Mouse (Mus musculus) neural tube, embryonic 14.5 days (tissue): ENCODE data around the gene Cyp2d22. TPM values are rescaled to one million over a fixed set of nuclear protein-coding genes. Genes with fewer than 3 reads are reported as not detected.

Experiments
- ATAC-seq: fragments of 200-750 bp; cut with Nextera tagmentation; 2 replicates; pipeline ENCODE4 v1.8.0; 2017; ENCODE audit warnings: low read depth, mild to moderate bottlenecking, moderate TSS enrichment, moderate library complexity
- H3K27ac ChIP-seq: fragments of 300-500 bp; sonication (generic); 2 replicates; pipeline ENCODE4 v1.5.1; 2014; ENCODE audit warnings: low read depth, mild to moderate bottlenecking, control low read depth, low read length, moderate library complexity, mixed read lengths
- H3K27me3 ChIP-seq: fragments of 300-500 bp; sonication (generic); 2 replicates; pipeline ENCODE4 v1.6.1; 2014; ENCODE audit warnings: low read length; ENCODE audit not compliant: control insufficient read depth, insufficient read depth
- H3K36me3 ChIP-seq: fragments of 300-500 bp; sonication (generic); 2 replicates; pipeline ENCODE4 v1.6.1; 2014; ENCODE audit warnings: low read length, mixed read lengths; ENCODE audit not compliant: control insufficient read depth, insufficient read depth
- H3K4me1 ChIP-seq: fragments of 300-500 bp; sonication (generic); 2 replicates; pipeline ENCODE4 v1.6.1; 2014; ENCODE audit warnings: low read length; ENCODE audit not compliant: control insufficient read depth, insufficient read depth
- H3K4me2 ChIP-seq: fragments of 300-500 bp; sonication (generic); 2 replicates; pipeline ENCODE4 v1.6.1; 2014; ENCODE audit warnings: mild to moderate bottlenecking, low read depth, low read length, control low read depth
- H3K4me3 ChIP-seq: fragments of 300-500 bp; sonication (generic); 2 replicates; pipeline ENCODE4 v1.5.1; 2014; ENCODE audit warnings: low read depth, low read length, control low read depth, mixed read lengths
- H3K9ac ChIP-seq: fragments of 300-500 bp; sonication (generic); replicated peaks from 2 replicates; pipeline ENCODE4 v1.6.1; 2014; ENCODE audit warnings: low read depth, mild to moderate bottlenecking, control low read depth, low read length, mixed read lengths
- H3K9me3 ChIP-seq: fragments of 300-500 bp; sonication (generic); 2 replicates; pipeline ENCODE4 v1.6.1; 2016; ENCODE audit warnings: low read length; ENCODE audit not compliant: control insufficient read depth
- WGBS: fragments of 180-500 bp; shearing (Covaris S2); extraction: QIAGEN DNeasy Blood & Tissue Kit; methylation state at CpG from one replicate; pipeline ENCODE4 v1.1.7; 2014; 5-methylcytosine and 5-hydroxymethylcytosine counted together
- polyA plus RNA-seq: library from polyadenylated mRNA; unstranded; fragments of >200 nt; fragmentation: Nextera tagmentation; extraction: Ambion mirVana; gene quantifications from 2 replicates; pipeline ENCODE4 v1.2.1, GENCODE M21; 2014

Cyp2d22 gene
- polyA plus RNA-seq, 1 experiment from 2014 or later = 0.99 TPM

DNA sequence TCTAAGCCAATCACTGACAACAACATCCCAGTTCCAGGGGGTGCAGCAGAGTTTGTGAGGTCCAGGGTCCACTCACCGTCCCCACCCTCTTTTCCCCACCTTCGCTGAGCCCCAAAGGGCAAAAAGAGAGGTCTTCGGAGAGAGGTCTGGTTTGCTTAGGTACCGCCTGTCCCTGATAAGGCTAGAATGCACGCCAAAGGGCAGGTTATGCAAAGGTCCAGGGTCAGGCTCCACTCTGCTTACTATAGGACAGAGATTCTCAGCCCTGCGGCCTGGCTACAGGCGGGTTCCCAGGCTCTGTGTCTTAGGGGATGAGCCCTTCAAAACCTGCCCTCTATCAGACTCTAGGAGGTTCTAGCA is 569 bp downstream of the Cyp2d22 start:
- Histone ChIP-seq H3K9ac (0 out of 2 replicates have a peak overlapping the region, but pooled peaks have one; percentile 41), H3K27me3 (no peaks in the 10 kb centered on the region), H3K27ac (no peak overlapping the region), H3K36me3 (no peaks in the 10 kb centered on the region), H3K9me3 (no peaks in the 10 kb centered on the region), H3K4me2 (peak overlapping the region; percentile 52; the same call in 1 of the 2 replicates), H3K4me1 (no peaks in the 10 kb centered on the region), H3K4me3 (peak overlapping the region; percentile 22)
- 29% methylated on average over 7 of the region's 7 CpGs for whole genome bisulfite sequencing
- no peak for ATAC-seq

DNA sequence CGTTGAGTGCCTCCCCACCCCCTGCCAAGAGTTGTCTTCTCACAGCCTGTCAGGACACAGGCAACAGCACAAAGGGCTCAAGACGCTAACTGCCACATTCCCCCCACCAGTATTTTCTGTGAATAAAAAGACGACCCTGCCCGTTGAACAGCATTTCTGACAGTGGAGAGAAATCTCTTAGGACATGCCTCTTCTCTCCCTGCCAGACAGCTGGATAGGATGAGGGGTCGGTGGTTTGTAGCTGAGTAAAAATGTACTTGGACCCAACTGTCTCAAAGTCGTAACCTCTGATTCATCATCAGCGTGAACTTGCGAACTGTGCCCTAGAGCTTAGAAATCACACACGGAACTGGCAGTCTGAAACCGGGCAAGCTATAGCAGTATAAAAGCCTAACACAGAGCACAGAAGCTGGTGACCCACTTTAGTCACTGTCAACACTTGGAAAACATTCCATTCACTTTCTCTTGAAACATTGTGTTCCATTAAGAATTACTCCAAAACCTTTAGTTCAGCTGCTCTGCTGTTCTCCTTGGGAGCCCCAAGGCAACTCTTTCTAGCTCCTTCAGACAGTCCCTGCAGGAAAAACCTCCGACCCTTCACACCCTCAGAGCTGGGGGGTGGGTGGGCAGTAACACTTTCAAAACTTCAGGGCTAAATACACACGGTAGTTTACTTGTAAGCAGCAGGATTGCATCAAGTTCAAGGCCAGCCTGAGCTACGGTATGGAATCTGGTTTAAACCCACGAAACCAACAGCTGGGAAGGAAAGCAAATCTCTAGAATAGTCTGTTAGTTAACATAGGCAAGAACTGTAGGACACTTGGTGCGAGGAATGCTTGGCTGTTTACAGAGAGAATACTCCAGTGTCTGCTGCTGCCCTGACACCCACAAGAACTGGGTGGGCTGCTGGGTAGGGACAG is 1.5 kb downstream of the Cyp2d22 start:
- Histone ChIP-seq H3K27me3 (no peaks in the 10 kb centered on the region), H3K9ac (no peak overlapping the region), H3K36me3 (no peaks in the 10 kb centered on the region), H3K4me3 (no peak overlapping the region), H3K4me1 (no peaks in the 10 kb centered on the region), H3K9me3 (no peaks in the 10 kb centered on the region), H3K27ac (no peak overlapping the region), H3K4me2 (no peak overlapping the region)
- 50% methylated on average over 15 of the region's 15 CpGs for WGBS
- ATAC-seq = no peak

DNA sequence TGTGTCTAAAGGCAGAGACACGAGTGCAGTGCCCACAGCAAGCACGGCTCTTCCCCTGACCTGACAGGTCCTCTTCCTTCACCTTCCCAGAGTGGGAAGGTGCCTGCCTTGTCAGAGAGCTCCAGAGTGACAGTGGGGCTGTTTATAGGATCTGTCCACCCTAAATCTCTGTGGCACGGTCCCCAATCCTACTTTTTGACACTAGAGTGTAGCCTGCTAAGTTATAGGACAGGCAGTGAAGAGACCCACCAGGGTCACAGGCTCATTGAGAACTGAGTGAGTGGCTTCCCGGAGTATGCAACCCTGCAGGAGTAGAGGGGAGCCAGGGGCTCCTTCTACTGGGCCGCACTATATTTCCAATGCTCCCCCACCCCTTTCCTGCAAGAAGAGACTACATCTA is 2.4 kb downstream of the Cyp2d22 start:
- no peak overlapping the region for H3K4me2 ChIP-seq
- no peak for ATAC-seq
- no peaks in the 10 kb centered on the region for H3K27me3 ChIP-seq
- H3K4me3 ChIP-seq = no peak overlapping the region
- H3K9ac ChIP-seq = no peak overlapping the region
- 69% methylated on average over 5 of the region's 5 CpGs for WGBS
- H3K9me3 ChIP-seq = no peaks in the 10 kb centered on the region
- no peak overlapping the region for H3K27ac ChIP-seq
- H3K4me1 ChIP-seq = no peaks in the 10 kb centered on the region
- H3K36me3 ChIP-seq = no peaks in the 10 kb centered on the region

GRCm38 (mm10) chr15:82376393-82377138 is 3.5 kb downstream of the Cyp2d22 start:
- 61% methylated on average over 17 of the region's 17 CpGs for WGBS
- no peaks in the 10 kb centered on the region for H3K36me3 ChIP-seq
- H3K4me1 ChIP-seq = no peaks in the 10 kb centered on the region
- H3K4me3 ChIP-seq = no peak overlapping the region
- ATAC-seq = no peak
- no peaks in the 10 kb centered on the region for H3K9me3 ChIP-seq
- no peak overlapping the region for H3K9ac ChIP-seq
- no peak overlapping the region for H3K4me2 ChIP-seq
- no peaks in the 10 kb centered on the region for H3K27me3 ChIP-seq
- H3K27ac ChIP-seq = no peak overlapping the region

DNA sequence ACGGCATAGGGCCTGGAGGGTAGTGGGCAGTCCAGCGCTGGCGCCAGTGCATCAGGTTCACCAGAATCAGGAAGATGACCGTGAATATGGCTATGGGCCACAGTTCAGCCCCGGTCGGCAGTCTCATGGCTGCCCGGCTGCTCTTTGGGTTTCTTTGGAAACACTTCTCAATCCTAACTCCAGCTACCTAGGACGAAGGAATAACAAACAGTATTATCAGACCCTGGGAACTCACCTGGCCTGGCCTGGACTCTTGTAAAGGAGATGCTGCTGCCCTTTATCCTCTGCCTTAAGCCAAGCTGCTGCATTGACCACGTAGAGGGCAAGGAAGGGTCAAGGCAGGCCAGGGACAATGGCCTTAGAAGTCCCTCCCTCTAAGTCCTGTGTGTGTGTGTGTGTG is 4.2 kb downstream of the Cyp2d22 start:
- Histone ChIP-seq H3K27ac (no peak overlapping the region), H3K4me3 (no peak overlapping the region), H3K36me3 (no peaks in the 10 kb centered on the region), H3K4me2 (no peak overlapping the region), H3K9me3 (no peaks in the 10 kb centered on the region), H3K4me1 (no peaks in the 10 kb centered on the region), H3K9ac (no peak overlapping the region), H3K27me3 (no peaks in the 10 kb centered on the region)
- no peak for ATAC-seq
- WGBS = 88% methylated on average over 9 of the region's 9 CpGs

DNA sequence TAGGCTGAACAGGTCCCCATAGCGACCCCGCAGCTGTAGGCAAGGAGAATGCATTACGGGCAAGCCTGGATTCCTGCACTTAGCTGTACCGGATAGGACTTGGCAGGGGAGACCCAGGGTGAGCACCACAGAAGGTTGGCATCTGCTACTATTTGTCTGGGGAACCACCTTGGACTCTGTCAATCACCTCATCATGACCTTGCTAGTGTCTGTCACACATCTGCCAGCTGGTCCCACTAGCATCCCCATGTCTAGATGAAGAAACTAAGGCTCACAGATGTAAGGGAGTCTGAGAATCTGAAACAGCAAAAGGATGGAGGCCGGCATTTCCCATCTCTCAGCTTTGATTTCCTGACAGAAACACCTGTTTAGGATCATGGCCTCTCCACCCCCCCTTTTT is 5.6 kb downstream of the Cyp2d22 start:
- no peaks in the 10 kb centered on the region for H3K4me1 ChIP-seq
- WGBS = 69% methylated on average over 5 of the region's 5 CpGs
- no peak overlapping the region for H3K4me3 ChIP-seq
- no peak overlapping the region for H3K9ac ChIP-seq
- ATAC-seq = no peak
- H3K27ac ChIP-seq = no peak overlapping the region
- H3K27me3 ChIP-seq = no peaks in the 10 kb centered on the region
- H3K9me3 ChIP-seq = no peaks in the 10 kb centered on the region
- H3K4me2 ChIP-seq = no peak overlapping the region
- no peaks in the 10 kb centered on the region for H3K36me3 ChIP-seq

DNA sequence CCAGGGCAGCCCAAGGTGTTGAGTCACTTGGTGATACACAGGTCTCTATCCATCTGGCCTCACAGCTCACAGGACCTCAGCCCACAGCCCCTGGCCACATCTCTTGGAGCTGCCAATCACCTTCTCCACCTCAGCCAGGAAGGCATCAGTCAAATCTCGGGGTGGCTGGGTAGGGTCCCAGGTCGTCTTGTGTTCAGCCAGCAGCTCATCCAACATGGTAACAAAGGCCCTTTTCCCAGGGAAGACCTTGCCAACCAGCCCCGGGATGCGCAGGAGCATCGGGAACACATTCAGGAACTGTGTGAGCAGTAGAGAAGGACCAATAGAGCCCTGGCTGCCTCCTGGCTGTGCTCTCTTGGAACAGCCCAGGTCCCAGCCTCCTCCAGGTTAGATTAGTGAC is 7.1 kb downstream of the Cyp2d22 start:
- H3K4me2 ChIP-seq = no peak overlapping the region
- no peak overlapping the region for H3K9ac ChIP-seq
- ATAC-seq = no peak
- no peaks in the 10 kb centered on the region for H3K4me1 ChIP-seq
- 90% methylated on average over 5 of the region's 5 CpGs for WGBS
- H3K36me3 ChIP-seq = no peaks in the 10 kb centered on the region
- H3K27ac ChIP-seq = no peak overlapping the region
- H3K27me3 ChIP-seq = no peaks in the 10 kb centered on the region
- no peak overlapping the region for H3K4me3 ChIP-seq
- no peaks in the 10 kb centered on the region for H3K9me3 ChIP-seq

GRCm38 (mm10) chr15:82372446-82372845 is 7.6 kb downstream of the Cyp2d22 start:
- Histone ChIP-seq H3K4me1 (no peaks in the 10 kb centered on the region), H3K9ac (no peak overlapping the region), H3K36me3 (no peaks in the 10 kb centered on the region), H3K4me3 (no peak overlapping the region), H3K27ac (no peak overlapping the region), H3K9me3 (no peaks in the 10 kb centered on the region), H3K4me2 (no peak overlapping the region), H3K27me3 (no peaks in the 10 kb centered on the region)
- 93% methylated on average over 6 of the region's 6 CpGs for WGBS
- no peak for ATAC-seq

- H3K9ac ChIP-seq = no peak overlapping the region
- whole genome bisulfite sequencing = 79% methylated on average over 1 of the region's 1 CpGs
- no peaks in the 10 kb centered on the region for H3K4me1 ChIP-seq
- no peaks in the 10 kb centered on the region for H3K27me3 ChIP-seq
- no peak overlapping the region for H3K27ac ChIP-seq
- ATAC-seq = no peak
- no peak overlapping the region for H3K4me2 ChIP-seq
- H3K9me3 ChIP-seq = no peaks in the 10 kb centered on the region
- no peaks in the 10 kb centered on the region for H3K36me3 ChIP-seq
- no peak overlapping the region for H3K4me3 ChIP-seq
Observed at GRCm38 (mm10) chr15:82368851-82369250, 11.2 kb downstream of the Cyp2d22 start.
